Mouse (Mus musculus): ENCODE measurements around the gene Mdm4.
"Not testable (repeated sequence)": the region's sequence is repeated elsewhere in the genome, so short reads cannot be mapped to it uniquely, and the experiment has no call there.

Mdm4 gene

GRCm38 (mm10) chr1:133053034-133053433 is 22.7 kb upstream of the Mdm4 start:
- no peak for DNase-seq (ENCODE audit: low spot score)

- DNase-seq (ENCODE audit: low spot score): no peak
Measured at GRCm38 (mm10) chr1:133051829-133052228, 21.5 kb upstream of the Mdm4 start.

- no peak for DNase-seq (ENCODE audit: low spot score)
Measured at GRCm38 (mm10) chr1:133050001-133050431, 19.7 kb upstream of the Mdm4 start.

- DNase-seq (ENCODE audit: low spot score): no peak
Measured at GRCm38 (mm10) chr1:133048690-133049089, 18.3 kb upstream of the Mdm4 start.

- DNase-seq (ENCODE audit: low spot score): no peak
Measured at GRCm38 (mm10) chr1:133047575-133047974, 17.2 kb upstream of the Mdm4 start.

- DNase-seq (ENCODE audit: low spot score): peak; percentile 50
Measured at GRCm38 (mm10) chr1:133046441-133046931, 16.1 kb upstream of the Mdm4 start.

- DNase-seq (ENCODE audit: low spot score): peak; percentile 81
Measured at GRCm38 (mm10) chr1:133045861-133046440, 15.6 kb upstream of the Mdm4 start.

GRCm38 (mm10) chr1:133045011-133045860 is 14.9 kb upstream of the Mdm4 start, which contains the start of gene Pik3c2b:
Pik3c2b (plus strand) TSS chr1:133045667.
- DNase-seq (ENCODE audit: low spot score): no peak

- DNase-seq (ENCODE audit: low spot score): no peak
Measured at GRCm38 (mm10) chr1:133039505-133039949, 9.2 kb upstream of the Mdm4 start.

- DNase-seq (ENCODE audit: low spot score): not testable (repeated sequence)
Measured at GRCm38 (mm10) chr1:133034682-133035081, 4.3 kb upstream of the Mdm4 start.

- DNase-seq (ENCODE audit: low spot score): no peak
Measured at GRCm38 (mm10) chr1:133034091-133034460, 3.7 kb upstream of the Mdm4 start.

- DNase-seq (ENCODE audit: low spot score): peak; percentile 33
Measured at GRCm38 (mm10) chr1:133033316-133034090, 3.1 kb upstream of the Mdm4 start.

- no peak for DNase-seq (ENCODE audit: low spot score)
Measured at GRCm38 (mm10) chr1:133032981-133033315, 2.6 kb upstream of the Mdm4 start.

- DNase-seq (ENCODE audit: low spot score): no peak
Measured at GRCm38 (mm10) chr1:133029744-133030143, 617 bp downstream of the Mdm4 start.

- no peak for DNase-seq (ENCODE audit: low spot score)
Measured at GRCm38 (mm10) chr1:133027980-133028379, 2.4 kb downstream of the Mdm4 start.

- no peak for DNase-seq (ENCODE audit: low spot score)
Measured at GRCm38 (mm10) chr1:133027126-133027525, 3.2 kb downstream of the Mdm4 start.

- DNase-seq (ENCODE audit: low spot score): not testable (repeated sequence)
Measured at GRCm38 (mm10) chr1:133025796-133026190, 4.6 kb downstream of the Mdm4 start.

GRCm38 (mm10) chr1:133025051-133025795 is 5.1 kb downstream of the Mdm4 start:
- peak; percentile 84 for DNase-seq (ENCODE audit: low spot score)

- DNase-seq (ENCODE audit: low spot score): no peak
Measured at GRCm38 (mm10) chr1:133024426-133024825, 5.9 kb downstream of the Mdm4 start.

- not testable (repeated sequence) for DNase-seq (ENCODE audit: low spot score)
Measured at GRCm38 (mm10) chr1:133023723-133024122, 6.6 kb downstream of the Mdm4 start.

- not testable (repeated sequence) for DNase-seq (ENCODE audit: low spot score)
Measured at GRCm38 (mm10) chr1:133021971-133022370, 8.4 kb downstream of the Mdm4 start.

- no peak for DNase-seq (ENCODE audit: low spot score)
Measured at GRCm38 (mm10) chr1:133021391-133021790, 9.0 kb downstream of the Mdm4 start.

Measured in ovary, postnatal 36 days (tissue).